Mouse (Mus musculus) lung, adult 2 months (tissue): ENCODE data around the gene Gm10762.

Experiments
- CTCF ChIP-seq: fragments of 200-500 bp; IDR thresholded peaks from 2 replicates; pipeline ENCODE4 v1.5.1; 2011; ENCODE audit warnings: mild to moderate bottlenecking, low read length, control low read depth; ENCODE audit not compliant: insufficient read depth
- POLR2A ChIP-seq: fragments of 200-500 bp; IDR thresholded peaks from 2 replicates; pipeline ENCODE4 v1.6.1; 2011; ENCODE audit warnings: low read depth, mild to moderate bottlenecking, control low read depth, low read length, borderline replicate concordance; ENCODE audit errors: extremely low read depth

- TF ChIP-seq CTCF (no peak), POLR2A (no peak)
Observed at GRCm38 (mm10) chr2:129006194-129006749, 38.7 kb upstream of the Gm10762 start.
